Mouse (Mus musculus): Measurements from ENCODE around the gene Commd3. TPM values are rescaled to one million over a fixed set of nuclear protein-coding genes. Genes with fewer than 3 reads are reported as not detected.
A peak's percentile ranks its signal among the peaks of the same experiment; 100 is the strongest.

Gene Commd3
- polyA plus RNA-seq, 1 experiment from 2014 or later: 250 TPM

- ATAC-seq (ENCODE audit: low FRiP score, low read depth): no peak
- Histone ChIP-seq H3K27me3 (peaks cover 67% of the 10 kb centered on the region), H3K27ac (no peak overlapping the region), H3K4me2 (replicated peaks) (peak overlapping the region; percentile 31), H3K4me3 (peak overlapping the region; percentile 19), H3K9ac (no peak overlapping the region), H3K36me3 (no peaks in the 10 kb centered on the region), H3K9me3 (no peaks in the 10 kb centered on the region), H3K4me1 (peaks cover 10% of the 10 kb centered on the region)
- under 1% methylated on average over 56 of the region's 56 CpGs for WGBS
Measured at GRCm38 (mm10) chr2:18698663-18699385, 26.6 kb downstream of the Commd3 start.

GRCm38 (mm10) chr2:18699401-18699990 lies 27.3 kb downstream of the Commd3 start:
- Histone ChIP-seq H3K27me3 (peaks cover 68% of the 10 kb centered on the region), H3K4me1 (peaks cover 10% of the 10 kb centered on the region), H3K36me3 (no peaks in the 10 kb centered on the region), H3K9ac (no peak overlapping the region), H3K9me3 (no peaks in the 10 kb centered on the region), H3K4me2 (replicated peaks) (no peak overlapping the region), H3K4me3 (peak overlapping the region; percentile 19; the same call in 1 of the 2 replicates), H3K27ac (no peak overlapping the region)
- no peak for ATAC-seq (ENCODE audit: low FRiP score, low read depth)
- WGBS: 1% methylated on average over 11 of the region's 11 CpGs

- H3K9ac ChIP-seq: no peak overlapping the region
- 69% methylated on average over 3 of the region's 3 CpGs for WGBS
- H3K4me3 ChIP-seq: no peak overlapping the region
- no peak overlapping the region for H3K4me2 ChIP-seq (replicated peaks)
- H3K4me1 ChIP-seq: no peaks in the 10 kb centered on the region
- no peak for ATAC-seq (ENCODE audit: low FRiP score, low read depth)
- H3K36me3 ChIP-seq: no peaks in the 10 kb centered on the region
- H3K9me3 ChIP-seq: no peaks in the 10 kb centered on the region
- peaks cover 5% of the 10 kb centered on the region; the same call in 1 of the 2 replicates for H3K27me3 ChIP-seq
- no peak overlapping the region for H3K27ac ChIP-seq
Measured at GRCm38 (mm10) chr2:18710356-18710755, 38.2 kb downstream of the Commd3 start.

GRCm38 (mm10) chr2:18713071-18713470 lies 40.9 kb downstream of the Commd3 start:
- H3K4me2 ChIP-seq (replicated peaks): no peak overlapping the region
- no peaks in the 10 kb centered on the region for H3K9me3 ChIP-seq
- 0 out of 2 replicates have a peak, but pooled peaks cover 2% of the 10 kb centered on the region for H3K27me3 ChIP-seq
- H3K36me3 ChIP-seq: no peaks in the 10 kb centered on the region
- no peak overlapping the region for H3K4me3 ChIP-seq
- no peak for ATAC-seq (ENCODE audit: low FRiP score, low read depth)
- WGBS: 62% methylated on average over 2 of the region's 2 CpGs
- H3K27ac ChIP-seq: no peak overlapping the region
- H3K4me1 ChIP-seq: no peaks in the 10 kb centered on the region
- no peak overlapping the region for H3K9ac ChIP-seq

- H3K27me3 ChIP-seq: 0 out of 2 replicates have a peak, but pooled peaks cover 2% of the 10 kb centered on the region
- ATAC-seq (ENCODE audit: low FRiP score, low read depth): no peak
- 69% methylated on average over 3 of the region's 3 CpGs for WGBS
- H3K9me3 ChIP-seq: no peaks in the 10 kb centered on the region
- no peak overlapping the region for H3K4me3 ChIP-seq
- no peaks in the 10 kb centered on the region for H3K36me3 ChIP-seq
- no peak overlapping the region for H3K4me2 ChIP-seq (replicated peaks)
- no peak overlapping the region for H3K27ac ChIP-seq
- H3K4me1 ChIP-seq: no peaks in the 10 kb centered on the region
- no peak overlapping the region for H3K9ac ChIP-seq
Measured at GRCm38 (mm10) chr2:18714337-18714736, 42.2 kb downstream of the Commd3 start.

GRCm38 (mm10) chr2:18718521-18718920 lies 46.3 kb downstream of the Commd3 start:
- ATAC-seq (ENCODE audit: low FRiP score, low read depth): no peak
- H3K9me3 ChIP-seq: no peaks in the 10 kb centered on the region
- H3K27me3 ChIP-seq: 0 out of 2 replicates have a peak, but pooled peaks cover 2% of the 10 kb centered on the region
- no peak overlapping the region for H3K4me2 ChIP-seq (replicated peaks)
- no peaks in the 10 kb centered on the region for H3K4me1 ChIP-seq
- no peak overlapping the region for H3K27ac ChIP-seq
- WGBS: 84% methylated on average over 4 of the region's 4 CpGs
- H3K4me3 ChIP-seq: no peak overlapping the region
- H3K36me3 ChIP-seq: no peaks in the 10 kb centered on the region
- no peak overlapping the region for H3K9ac ChIP-seq

GRCm38 (mm10) chr2:18722208-18722830 lies 50.1 kb downstream of the Commd3 start:
- Histone ChIP-seq H3K27me3 (no peaks in the 10 kb centered on the region), H3K9me3 (no peaks in the 10 kb centered on the region), H3K9ac (no peak overlapping the region), H3K4me1 (0 out of 2 replicates have a peak, but pooled peaks cover 4% of the 10 kb centered on the region), H3K4me2 (replicated peaks) (no peak overlapping the region), H3K36me3 (no peaks in the 10 kb centered on the region), H3K4me3 (no peak overlapping the region), H3K27ac (no peak overlapping the region)
- no peak for ATAC-seq (ENCODE audit: low FRiP score, low read depth)
- WGBS: 60% methylated on average over 3 of the region's 3 CpGs

- ATAC-seq (ENCODE audit: low FRiP score, low read depth): no peak
- Histone ChIP-seq H3K9ac (no peak overlapping the region), H3K9me3 (no peaks in the 10 kb centered on the region), H3K4me2 (replicated peaks) (no peak overlapping the region), H3K27me3 (no peaks in the 10 kb centered on the region), H3K4me1 (0 out of 2 replicates have a peak, but pooled peaks cover 4% of the 10 kb centered on the region), H3K4me3 (no peak overlapping the region), H3K27ac (no peak overlapping the region), H3K36me3 (no peaks in the 10 kb centered on the region)
- 88% methylated on average over 1 of the region's 1 CpGs for WGBS
Measured at GRCm38 (mm10) chr2:18724462-18724861, 52.3 kb downstream of the Commd3 start.

Other genes starting within 250 kb of the Commd3 start
- 23.3 and 23.7 TPM in 2 replicates for gene Bmi1, start 4.6 kb downstream of the Commd3 start, polyA plus RNA-seq (2015; fragmentation: Nextera tagmentation; extraction: Ambion mirVana)
- 0.13 TPM in 1 of 2 replicates, not detected in the other for gene Spag6, start 21.6 kb downstream of the Commd3 start, polyA plus RNA-seq (2015; fragmentation: Nextera tagmentation; extraction: Ambion mirVana)